Mouse (Mus musculus) ES-E14 (cell line): Measurements from ENCODE around the gene 1700008O03Rik. TPM values are rescaled to one million over a fixed set of nuclear protein-coding genes. Genes with fewer than 3 reads are reported as not detected.

Experiments
- DNase-seq: peaks from one replicate; pipeline ENCODE4 v3.0.0-alpha.2; 2013; ENCODE audit warnings: low read depth, low spot score
- H3K27ac ChIP-seq: 2 replicates; pipeline ENCODE4 v1.5.1; 2012; ENCODE audit warnings: low read depth, mild to moderate bottlenecking, low read length, moderate library complexity, mixed read lengths; ENCODE audit not compliant: poor library complexity, insufficient read depth, severe bottlenecking
- H3K36me3 ChIP-seq: 2 replicates; pipeline ENCODE4 v1.6.1; 2012; ENCODE audit warnings: mild to moderate bottlenecking, low read length, moderate library complexity, mixed read lengths; ENCODE audit not compliant: control insufficient read depth, poor library complexity, insufficient read depth, severe bottlenecking
- H3K4me1 ChIP-seq, 2 experiments: fragments of 150-350 bp in 1 of 2; sonication (generic) in 1 of 2; 2 replicates each; pipeline ENCODE4 v1.6.1; 2012; ENCODE audit warnings: low read length in 2 of 2, mild to moderate bottlenecking in 1 of 2, mixed read lengths in 1 of 2; ENCODE audit not compliant: control insufficient read depth in 2 of 2, insufficient read depth in 2 of 2, poor library complexity in 1 of 2
- H3K4me3 ChIP-seq, 2 experiments: fragments of 150-350 bp in 1 of 2; sonication (generic) in 1 of 2; 2 replicates each; pipeline ENCODE4 v1.5.1; 2012; ENCODE audit warnings: low read length in 2 of 2, low read depth in 1 of 2, mild to moderate bottlenecking in 1 of 2, mixed read lengths in 1 of 2; ENCODE audit not compliant: insufficient read depth in 1 of 2, poor library complexity in 1 of 2, severe bottlenecking in 1 of 2
- H3K9ac ChIP-seq: 2 replicates; pipeline ENCODE4 v1.6.1; 2012; ENCODE audit warnings: low read depth, mild to moderate bottlenecking, low read length, mixed read lengths; ENCODE audit not compliant: poor library complexity, insufficient read depth, severe bottlenecking
- H3K9me3 ChIP-seq: fragments of 150-350 bp; sonication (generic); 2 replicates; pipeline ENCODE4 v1.6.1; 2012; ENCODE audit warnings: low read depth, mild to moderate bottlenecking, low read length; ENCODE audit not compliant: control insufficient read depth, insufficient read depth
- CHD2 ChIP-seq: IDR thresholded peaks from 2 replicates; pipeline ENCODE4 v1.6.1; 2014; ENCODE audit warnings: mild to moderate bottlenecking, low read depth, low read length, inconsistent platforms
- HCFC1 ChIP-seq: IDR thresholded peaks from 2 replicates; pipeline ENCODE4 v1.6.1; 2012; ENCODE audit warnings: low read length, inconsistent platforms, borderline replicate concordance; ENCODE audit not compliant: insufficient read depth
- MAFK ChIP-seq: IDR thresholded peaks from 2 replicates; pipeline ENCODE4 v1.6.1; 2014; ENCODE audit warnings: mild to moderate bottlenecking, low read depth, low read length, inconsistent platforms; ENCODE audit not compliant: insufficient read depth
- ZC3H11A ChIP-seq: IDR thresholded peaks from 2 replicates; pipeline ENCODE4 v1.6.1; 2012; ENCODE audit warnings: low read depth, mild to moderate bottlenecking, inconsistent platforms, low read length, borderline replicate concordance
- ZNF384 ChIP-seq: IDR thresholded peaks from 2 replicates; pipeline ENCODE4 v1.6.1; 2012; ENCODE audit warnings: low read depth, low read length, inconsistent platforms
- in situ Hi-C, 2 experiments: fragments of 600-800 bp; cut with MboI; formaldehyde crosslinking; loops; one replicate each; pipeline ENCODE4 v1.15.1; 2025; ENCODE audit warnings: low sequenced_read_pairs in 2 of 2, inconsistent platforms in 1 of 2; ENCODE audit not compliant: unreplicated experiment in 2 of 2
- total RNA-seq: library from RNA; depleted of rRNA; stranded (reverse); fragments of 300-350 nt; gene quantifications from 2 replicates; pipeline ENCODE4 v1.2.3, GENCODE M21; 2012

1700008O03Rik gene
- total RNA-seq, 1 experiment: 4.8 TPM

- TF ChIP-seq ZC3H11A: 0 out of 2 replicates have a peak, but pooled peaks have one; percentile 10
- no peak for TF ChIP-seq MAFK
- no peak for TF ChIP-seq HCFC1
- H3K4me3 ChIP-seq: no peak overlapping the region
- no peak overlapping the region for H3K27ac ChIP-seq
- no peaks in the 10 kb centered on the region for H3K36me3 ChIP-seq
- H3K9me3 ChIP-seq: no peaks in the 10 kb centered on the region
- H3K9ac ChIP-seq: no peak overlapping the region
- peaks cover 0 to 3% of the 10 kb centered on the region in 2 experiments; a peak in 1 of 4 replicates for H3K4me1 ChIP-seq
- DNase-seq: no peak
- in situ Hi-C loops: loop anchor here in 1 of 2 experiments (10.0 kb wide), 1 partner anchor 53 kb away; the partner anchor contains the start of gene Gm15517
Observed at GRCm38 (mm10) chr7:44317913-44318312, 67.7 kb downstream of the 1700008O03Rik start.

- Histone ChIP-seq H3K36me3 (no peaks in the 10 kb centered on the region), H3K27ac (no peak overlapping the region), H3K9me3 (no peaks in the 10 kb centered on the region), H3K4me3 (no peak overlapping the region), H3K4me1 (peaks cover 0 to 10% of the 10 kb centered on the region in 2 experiments; a peak in 2 of 4 replicates), H3K9ac (no peak overlapping the region)
- TF ChIP-seq ZC3H11A (no peak), MAFK (no peak), HCFC1 (no peak), ZNF384 (no peak), CHD2 (no peak)
- no peak for DNase-seq
- in situ Hi-C loops: loop anchor here in 1 of 2 experiments (10.0 kb wide), 1 partner anchor 48 kb away; the partner anchor contains the start of gene Gm15517
Observed at GRCm38 (mm10) chr7:44312484-44312883, 73.1 kb downstream of the 1700008O03Rik start.

GRCm38 (mm10) chr7:44311713-44312304 is 73.8 kb downstream of the 1700008O03Rik start:
- Histone ChIP-seq H3K4me1 (peaks cover 0 to 10% of the 10 kb centered on the region in 2 experiments; a peak in 2 of 4 replicates), H3K36me3 (no peaks in the 10 kb centered on the region), H3K27ac (no peak overlapping the region), H3K9me3 (no peaks in the 10 kb centered on the region), H3K9ac (no peak overlapping the region), H3K4me3 (no peak overlapping the region)
- no peak for DNase-seq
- no peak for TF ChIP-seq HCFC1
- TF ChIP-seq ZNF384: no peak
- TF ChIP-seq MAFK: no peak
- TF ChIP-seq CHD2: no peak
- TF ChIP-seq ZC3H11A: no peak
- in situ Hi-C loops: loop anchor here in 1 of 2 experiments (10.0 kb wide), 1 partner anchor 47 kb away; the partner anchor contains the start of gene Gm15517

- TF ChIP-seq ZNF384 (no peak), ZC3H11A (no peak), MAFK (no peak), CHD2 (no peak), HCFC1 (no peak)
- in situ Hi-C loops: loop anchor here in 1 of 2 experiments (10.0 kb wide), 1 partner anchor 46 kb away; the partner anchor contains the start of gene Gm15517
- Histone ChIP-seq H3K27ac (no peak overlapping the region), H3K4me3 (peak overlapping the region; percentile 66 to 77), H3K36me3 (no peaks in the 10 kb centered on the region), H3K4me1 (peaks cover 0 to 12% of the 10 kb centered on the region in 2 experiments; a peak in 2 of 4 replicates), H3K9me3 (no peaks in the 10 kb centered on the region), H3K9ac (peak overlapping the region; percentile 6; the same call in 1 of the 2 replicates)
- no peak for DNase-seq
Observed at GRCm38 (mm10) chr7:44310878-44311712, 74.5 kb downstream of the 1700008O03Rik start.
